Mouse (Mus musculus) myocyte (in vitro differentiated cells): Measurements from ENCODE around the gene Loxl1.

Experiments
- POLR2A ChIP-seq: IDR thresholded peaks from one replicate; pipeline ENCODE4 v1.6.1; 2011; ENCODE audit warnings: low read depth, mild to moderate bottlenecking, control low read depth, moderate library complexity; ENCODE audit not compliant: insufficient read length
- POLR2AphosphoS2 ChIP-seq: IDR thresholded peaks from one replicate; pipeline ENCODE4 v1.6.1; 2011; ENCODE audit warnings: low read depth, control low read depth; ENCODE audit not compliant: insufficient read length

- TF ChIP-seq POLR2AphosphoS2 (no peak), POLR2A (no peak)
Measured at GRCm38 (mm10) chr9:58311191-58311910, 1.6 kb downstream of the Loxl1 start.
